Mouse (Mus musculus) MEL (cell line): Measurements from ENCODE around the gene Ksr1. TPM values are rescaled to one million over a fixed set of nuclear protein-coding genes. Genes with fewer than 3 reads are reported as not detected.

Source experiments
- DNase-seq: peaks from one replicate; pipeline ENCODE4 v3.0.0; 2011; ENCODE audit warnings: low read depth, low spot score
- H3K27ac ChIP-seq: 2 replicates; pipeline ENCODE4 v1.5.1; 2012; ENCODE audit warnings: low read depth, mild to moderate bottlenecking, control low read depth, low read length, moderate library complexity; ENCODE audit not compliant: control insufficient read depth
- H3K27me3 ChIP-seq, 2 experiments: fragments of 150-350 bp in 1 of 2; sonication (generic) in 1 of 2; 2 replicates each; pipeline ENCODE4 v1.6.1; 2012; ENCODE audit warnings: low read length in 2 of 2, mild to moderate bottlenecking in 2 of 2, improper control_type of control experiment in 1 of 2, moderate library complexity in 1 of 2; ENCODE audit not compliant: insufficient read depth in 2 of 2, control insufficient read depth in 1 of 2
- H3K36me3 ChIP-seq, 2 experiments: 2 replicates each; pipeline ENCODE4 v1.6.1; 2012 to 2014; ENCODE audit warnings: low read length in 2 of 2, improper control_type of control experiment in 1 of 2, inconsistent platforms in 1 of 2, mild to moderate bottlenecking in 1 of 2; ENCODE audit not compliant: insufficient read depth in 2 of 2, control insufficient read depth in 1 of 2
- H3K4me1 ChIP-seq, 2 experiments: fragments of 150-350 bp in 1 of 2; sonication (generic) in 1 of 2; 2 replicates each; pipeline ENCODE4 v1.6.1; 2012; ENCODE audit warnings: low read length in 2 of 2, improper control_type of control experiment in 1 of 2, mild to moderate bottlenecking in 1 of 2; ENCODE audit not compliant: insufficient read depth in 2 of 2, control insufficient read depth in 1 of 2
- H3K4me3 ChIP-seq, 2 experiments: fragments of 150-350 bp in 1 of 2; sonication (generic) in 1 of 2; 2 replicates each; pipeline ENCODE4 v1.5.1; 2012; ENCODE audit warnings: low read depth in 2 of 2, low read length in 2 of 2, mild to moderate bottlenecking in 2 of 2, moderate library complexity in 2 of 2, control low read depth in 1 of 2, improper control_type of control experiment in 1 of 2; ENCODE audit not compliant: control insufficient read depth in 1 of 2, insufficient read depth in 1 of 2
- H3K79me2 ChIP-seq: 2 replicates; pipeline ENCODE4 v1.6.1; 2012; ENCODE audit warnings: mild to moderate bottlenecking, low read length, moderate library complexity; ENCODE audit not compliant: control insufficient read depth, poor library complexity, insufficient read depth
- H3K9ac ChIP-seq: 2 replicates; pipeline ENCODE4 v1.6.1; 2012; ENCODE audit warnings: low read depth, mild to moderate bottlenecking, control low read depth, low read length, moderate library complexity; ENCODE audit not compliant: control insufficient read depth, poor library complexity, severe bottlenecking
- H3K9me3 ChIP-seq: fragments of 150-350 bp; sonication (generic); replicated peaks from 2 replicates; pipeline ENCODE4 v1.6.1; 2012; ENCODE audit warnings: mild to moderate bottlenecking, low read length, improper control_type of control experiment, moderate library complexity; ENCODE audit not compliant: insufficient read depth
- BHLHE40 ChIP-seq: IDR thresholded peaks from 2 replicates; pipeline ENCODE4 v1.6.1; 2012; ENCODE audit warnings: low read depth, mild to moderate bottlenecking, inconsistent platforms, low read length, improper control_type of control experiment, borderline replicate concordance
- CTCF ChIP-seq, 3 experiments: IDR thresholded peaks in 2 of 3; conservative IDR thresholded peaks in 1 of 3; 2 replicates each; pipeline ENCODE4 v1.5.1; 2011 to 2012; ENCODE audit warnings: low read length in 3 of 3, low read depth in 2 of 3, mild to moderate bottlenecking in 2 of 3, improper control_type of control experiment in 1 of 3, inconsistent platforms in 1 of 3, mixed read lengths in 1 of 3, moderate library complexity in 1 of 3; ENCODE audit not compliant: control insufficient read depth in 1 of 3, insufficient read depth in 1 of 3, poor library complexity in 1 of 3, severe bottlenecking in 1 of 3
- E2F4 ChIP-seq: IDR thresholded peaks from 2 replicates; pipeline ENCODE4 v1.6.1; 2011; ENCODE audit warnings: low read depth, low read length, improper control_type of control experiment, borderline replicate concordance
- ETS1 ChIP-seq: IDR thresholded peaks from 2 replicates; pipeline ENCODE4 v1.6.1; 2012; ENCODE audit warnings: low read depth, mild to moderate bottlenecking, inconsistent platforms, low read length, improper control_type of control experiment, moderate library complexity
- GABPA ChIP-seq: IDR thresholded peaks from 2 replicates; pipeline ENCODE4 v1.6.1; 2012; ENCODE audit warnings: low read depth, mild to moderate bottlenecking, inconsistent platforms, low read length, improper control_type of control experiment, moderate library complexity
- GATA1 ChIP-seq: IDR thresholded peaks from 2 replicates; pipeline ENCODE4 v1.6.1; 2011; ENCODE audit warnings: low read depth, low read length, improper control_type of control experiment
- KAT2A ChIP-seq: conservative IDR thresholded peaks from 2 replicates; pipeline ENCODE4 v1.6.1; 2012; ENCODE audit warnings: low read depth, low read length, improper control_type of control experiment, inconsistent platforms
- MAFK ChIP-seq: IDR thresholded peaks from 2 replicates; pipeline ENCODE4 v1.6.1; 2011; ENCODE audit warnings: low read depth, mild to moderate bottlenecking, low read length, improper control_type of control experiment, borderline replicate concordance
- MAX ChIP-seq: IDR thresholded peaks from 2 replicates; pipeline ENCODE4 v1.6.1; 2011; ENCODE audit warnings: low read length, improper control_type of control experiment
- MAZ ChIP-seq: IDR thresholded peaks from 2 replicates; pipeline ENCODE4 v1.6.1; 2012; ENCODE audit warnings: low read depth, mild to moderate bottlenecking, inconsistent platforms, low read length, improper control_type of control experiment
- MEF2A ChIP-seq: IDR thresholded peaks from 2 replicates; pipeline ENCODE4 v1.6.1; 2014; ENCODE audit warnings: low read depth, mild to moderate bottlenecking, inconsistent platforms, low read length, improper control_type of control experiment; ENCODE audit not compliant: poor library complexity, insufficient replicate concordance, severe bottlenecking; ENCODE audit errors: extremely low read depth
- NELFE ChIP-seq: IDR thresholded peaks from 2 replicates; pipeline ENCODE4 v1.6.1; 2011; ENCODE audit warnings: low read depth, low read length, improper control_type of control experiment
- POLR2A ChIP-seq, 2 experiments: IDR thresholded peaks; 2 replicates each; pipeline ENCODE4 v1.6.1; 2011 to 2012; ENCODE audit warnings: low read length in 2 of 2, mild to moderate bottlenecking in 2 of 2, control low read depth in 1 of 2, improper control_type of control experiment in 1 of 2, low read depth in 1 of 2, moderate library complexity in 1 of 2; ENCODE audit not compliant: control insufficient read depth in 1 of 2, insufficient read depth in 1 of 2, poor library complexity in 1 of 2
- POLR2AphosphoS5 ChIP-seq: IDR thresholded peaks from 2 replicates; pipeline ENCODE4 v1.6.1; 2012; ENCODE audit warnings: low read depth, borderline replicate concordance, mild to moderate bottlenecking, inconsistent platforms, low read length, moderate library complexity, mixed read lengths
- RAD21 ChIP-seq: IDR thresholded peaks from 2 replicates; pipeline ENCODE4 v1.6.1; 2011; ENCODE audit warnings: mild to moderate bottlenecking, low read depth, low read length, improper control_type of control experiment
- RCOR1 ChIP-seq: IDR thresholded peaks from 2 replicates; pipeline ENCODE4 v1.6.1; 2012; ENCODE audit warnings: low read depth, mild to moderate bottlenecking, inconsistent platforms, low read length, improper control_type of control experiment
- SIN3A ChIP-seq: IDR thresholded peaks from 2 replicates; pipeline ENCODE4 v1.6.1; 2012; ENCODE audit warnings: low read length, improper control_type of control experiment, inconsistent platforms
- TBP ChIP-seq: IDR thresholded peaks from 2 replicates; pipeline ENCODE4 v1.8.0; 2011; ENCODE audit warnings: low read depth, low read length, improper control_type of control experiment
- UBTF ChIP-seq: IDR thresholded peaks from 2 replicates; pipeline ENCODE4 v1.6.1; 2012; ENCODE audit warnings: low read depth, mild to moderate bottlenecking, inconsistent platforms, low read length, improper control_type of control experiment, moderate library complexity, borderline replicate concordance; ENCODE audit not compliant: insufficient read depth
- USF1 ChIP-seq: IDR thresholded peaks from 2 replicates; pipeline ENCODE4 v1.6.1; 2014; ENCODE audit warnings: low read depth, mild to moderate bottlenecking, inconsistent platforms, low read length, improper control_type of control experiment, moderate library complexity
- ZC3H11A ChIP-seq: IDR thresholded peaks from 2 replicates; pipeline ENCODE4 v1.6.1; 2012; ENCODE audit warnings: low read depth, mild to moderate bottlenecking, inconsistent platforms, low read length, improper control_type of control experiment
- ZMIZ1 ChIP-seq: IDR thresholded peaks from 2 replicates; pipeline ENCODE4 v1.6.1; 2012; ENCODE audit warnings: low read depth, mild to moderate bottlenecking, inconsistent platforms, low read length, improper control_type of control experiment, moderate library complexity
- polyA plus RNA-seq, 2 experiments: library from polyadenylated mRNA; stranded (reverse) in 1 of 2; unstranded in 1 of 2; fragments of >175 nt in 1 of 2; fragments of >200 nt in 1 of 2; gene quantifications; 2 replicates each; pipeline versions ENCODE4 v1.2.1 to v1.2.4; 2012; ENCODE audit warnings: low replicate concordance in 2 of 2, low read depth in 1 of 2; ENCODE audit not compliant: insufficient read length in 2 of 2, insufficient read depth in 1 of 2, missing spikeins in 1 of 2
- total RNA-seq: library from RNA; depleted of rRNA; stranded (reverse); fragments of 300-350 nt; gene quantifications from 2 replicates; pipeline ENCODE4 v1.2.3, GENCODE M21; 2012

The Ksr1 gene
- total and polyA plus RNA-seq, 3 experiments, result 9.7 to 18.4 TPM; not detected in 1

DNA sequence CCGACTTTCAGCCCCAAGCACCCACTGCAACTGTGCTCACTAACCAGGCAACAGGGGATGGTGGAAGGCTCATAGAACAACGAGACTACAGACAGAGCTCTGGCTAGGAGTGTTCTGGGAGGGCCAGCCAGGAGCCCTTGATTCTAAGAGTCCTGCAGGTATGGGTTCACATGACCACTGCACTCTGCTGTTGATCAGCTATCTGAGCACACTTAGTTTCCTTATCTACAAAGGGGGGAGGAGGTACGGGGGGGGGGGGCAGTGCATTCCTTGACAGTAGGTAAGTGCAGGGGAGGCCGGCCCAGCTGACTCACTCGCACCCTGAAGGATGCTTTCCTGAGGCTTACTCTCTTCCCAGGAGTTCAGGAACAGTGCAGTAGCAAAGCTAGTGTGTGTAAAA, 61.1 kb downstream of the Ksr1 start:
- TF ChIP-seq E2F4 (no peak), SIN3A (no peak), CTCF (IDR thresholded peaks at IDR 0.05 in 2 of 3, conservative IDR thresholded peaks at IDR 0.05 in 1 of 3; ENCODE audit: control insufficient read depth in 1 of 3, insufficient read depth in 1 of 3, low read depth in 2 of 3, low read length in 3 of 3, poor library complexity in 1 of 3, severe bottlenecking in 1 of 3) (no peak), UBTF (no peak), TBP (no peak), KAT2A (no peak), RAD21 (no peak), RCOR1 (no peak), GABPA (no peak), POLR2AphosphoS5 (no peak), MEF2A (no peak), MAFK (no peak), BHLHE40 (no peak)
- H3K4me1 ChIP-seq, result peaks cover 0 to 7% of the 10 kb centered on the region in 2 experiments; a peak in 3 of 4 replicates

DNA sequence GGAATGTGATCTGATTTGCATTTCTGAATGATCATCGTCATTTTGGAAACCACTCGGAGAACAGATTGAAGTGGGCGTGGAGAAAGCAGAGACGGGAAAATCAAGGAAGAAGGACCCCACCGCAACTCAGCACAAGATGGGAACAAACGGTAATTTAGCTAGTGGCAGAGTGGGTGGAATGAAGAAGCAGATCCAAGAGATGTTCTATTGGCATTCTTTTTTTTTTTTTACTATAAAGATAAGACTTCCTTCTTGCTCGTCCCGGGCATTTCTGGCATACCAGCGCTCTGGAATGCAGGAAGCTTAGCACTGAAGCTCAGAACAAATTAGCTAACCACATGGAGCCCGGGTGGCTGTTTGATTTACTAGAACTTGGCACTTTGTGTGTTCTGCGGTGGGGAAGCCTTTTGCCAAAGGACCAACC, 63.2 kb downstream of the Ksr1 start:
- Histone ChIP-seq H3K79me2 (no peaks in the 10 kb centered on the region), H3K9ac (no peak overlapping the region), H3K4me1 (peaks cover 0 to 7% of the 10 kb centered on the region in 2 experiments; a peak in 3 of 4 replicates), H3K27ac (no peak overlapping the region), H3K4me3 (no peak overlapping the region), H3K9me3 (no peaks in the 10 kb centered on the region), H3K27me3 (no peaks in the 10 kb centered on the region), H3K36me3 (no peaks in the 10 kb centered on the region)
- DNase-seq, result no peak
- TF ChIP-seq ZMIZ1 (no peak), NELFE (no peak), MAZ (no peak), GABPA (no peak), ZC3H11A (no peak), RAD21 (no peak), MAX (no peak), MAFK (no peak), MEF2A (no peak), POLR2A (IDR thresholded peaks at IDR 0.05; ENCODE audit: control insufficient read depth in 1 of 2, insufficient read depth in 1 of 2, low read depth in 1 of 2, low read length in 2 of 2, poor library complexity in 1 of 2) (no peak), GATA1 (no peak), ETS1 (no peak), USF1 (no peak), SIN3A (no peak)

More for the DNA sequence above, 61.1 kb downstream of the Ksr1 start:
- Histone ChIP-seq H3K9ac (no peak overlapping the region), H3K36me3 (no peaks in the 10 kb centered on the region), H3K4me3 (no peak overlapping the region), H3K27ac (no peak overlapping the region), H3K27me3 (no peaks in the 10 kb centered on the region), H3K79me2 (no peaks in the 10 kb centered on the region), H3K9me3 (no peaks in the 10 kb centered on the region)
- no peak for DNase-seq
